Mouse (Mus musculus): Measurements from ENCODE around the gene Gja6. TPM values are rescaled to one million over a fixed set of nuclear protein-coding genes. Genes with fewer than 3 reads are reported as not detected.

Gene Gja6
- 0.19 TPM for polyA plus RNA-seq (2014; fragmentation: Illumina TruSeq; extraction: RNeasy Lipid Tissue Mini Kit (QIAGEN cat#74804); ENCODE audit: low read depth, low replicate concordance)

DNA sequence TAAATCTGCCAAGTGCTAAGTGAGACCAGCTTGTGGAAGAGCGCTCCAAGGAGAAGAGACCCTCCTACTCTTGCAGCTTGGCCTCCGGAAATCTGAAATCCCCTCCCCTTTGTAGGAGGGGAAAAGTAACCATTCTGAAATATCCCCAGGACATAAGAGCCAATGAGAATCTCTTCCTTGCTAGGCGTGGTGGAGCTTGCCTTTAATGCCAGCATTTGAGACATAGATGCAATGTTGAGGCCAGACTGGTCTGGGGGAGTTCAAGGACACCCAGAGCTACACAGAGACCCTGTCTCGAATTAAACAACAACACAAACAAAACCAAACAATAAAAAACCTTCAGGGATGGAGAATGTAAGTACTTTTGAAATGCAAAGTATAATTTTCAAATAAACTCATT lies at the start of gene Gja6:
Gja6 (minus strand) TSS at position 101 of the 400 bp plus-strand sequence.

Other genes starting within 250 kb of the Gja6 start
- not detected for gene Ppef1, start 171.3 kb downstream of the Gja6 start, polyA plus RNA-seq (2014; fragmentation: Illumina TruSeq; extraction: RNeasy Lipid Tissue Mini Kit (QIAGEN cat#74804); ENCODE audit: low read depth, low replicate concordance)
- gene Rs1, start 139.0 kb downstream of the Gja6 start, polyA plus RNA-seq (2014; fragmentation: Illumina TruSeq; extraction: RNeasy Lipid Tissue Mini Kit (QIAGEN cat#74804); ENCODE audit: low read depth, low replicate concordance), result not detected
- 3.3 TPM for gene Cdkl5, start 87.7 kb upstream of the Gja6 start, polyA plus RNA-seq (2014; fragmentation: Illumina TruSeq; extraction: RNeasy Lipid Tissue Mini Kit (QIAGEN cat#74804); ENCODE audit: low read depth, low replicate concordance)
- 0.34 TPM for gene Scml2, start 210.1 kb upstream of the Gja6 start, polyA plus RNA-seq (2014; fragmentation: Illumina TruSeq; extraction: RNeasy Lipid Tissue Mini Kit (QIAGEN cat#74804); ENCODE audit: low read depth, low replicate concordance)

Measured in liver, adult 10 weeks (tissue).